Mouse (Mus musculus): ENCODE data around the gene Supt6. TPM values are rescaled to one million over a fixed set of nuclear protein-coding genes. Genes with fewer than 3 reads are reported as not detected.

Supt6 gene
- polyA plus RNA-seq, 1 experiment: 36.2 TPM

- H3K4me1 ChIP-seq (replicated peaks; ENCODE audit: control insufficient read depth, insufficient read depth, low read length): no peaks in the 10 kb centered on the region
- H3K4me3 ChIP-seq (ENCODE audit: control insufficient read depth, insufficient read depth, low read length): no peak overlapping the region
- WGBS: 97% methylated on average over 6 of the region's 6 CpGs
- H3K36me3 ChIP-seq (ENCODE audit: control insufficient read depth, insufficient read depth, low read length): peaks cover 92% of the 10 kb centered on the region
- H3K27ac ChIP-seq (ENCODE audit: control insufficient read depth, insufficient read depth, low read length): no peak overlapping the region
- TF ChIP-seq CTCF (IDR thresholded peaks at IDR 0.05; ENCODE audit: borderline replicate concordance, control insufficient read depth, extremely low read depth, insufficient read depth, low read length, poor library complexity): no peak
- TF ChIP-seq POLR2A (IDR thresholded peaks at IDR 0.05; ENCODE audit: control insufficient read depth, extremely low read depth, insufficient read depth, low read length, poor library complexity): no peak
- no peak for DNase-seq
- no peaks in the 10 kb centered on the region for H3K27me3 ChIP-seq (ENCODE audit: control insufficient read depth, insufficient read depth, low read length)
Measured at GRCm38 (mm10) chr11:78209886-78210285, 35.9 kb downstream of the Supt6 start.

DNA sequence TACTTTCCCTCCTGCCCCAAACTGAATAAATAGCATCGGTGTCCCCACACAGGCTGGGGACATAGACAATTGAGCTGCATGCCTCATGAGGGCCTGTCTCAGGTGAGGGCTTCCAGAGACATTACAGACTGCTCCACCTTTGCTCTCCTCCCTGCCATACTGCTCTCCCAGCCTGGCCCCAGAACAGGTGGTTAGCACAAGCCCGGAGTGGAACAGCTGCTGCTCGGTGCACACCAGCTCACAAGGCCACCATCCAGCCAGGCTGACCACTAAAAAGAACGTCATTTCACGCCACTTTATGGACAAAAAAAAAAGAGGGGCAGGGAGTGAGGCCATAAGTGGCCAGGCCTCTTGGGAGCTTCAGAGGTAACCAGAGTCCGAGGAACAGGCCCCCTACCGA lies 38.6 kb downstream of the Supt6 start:
- Histone ChIP-seq H3K27ac (ENCODE audit: control insufficient read depth, insufficient read depth, low read length) (no peak overlapping the region), H3K27me3 (ENCODE audit: control insufficient read depth, insufficient read depth, low read length) (no peaks in the 10 kb centered on the region), H3K4me3 (ENCODE audit: control insufficient read depth, insufficient read depth, low read length) (no peak overlapping the region), H3K36me3 (ENCODE audit: control insufficient read depth, insufficient read depth, low read length) (peaks cover 70% of the 10 kb centered on the region), H3K4me1 (replicated peaks; ENCODE audit: control insufficient read depth, insufficient read depth, low read length) (no peaks in the 10 kb centered on the region)
- WGBS: 96% methylated on average over 7 of the region's 7 CpGs
- TF ChIP-seq POLR2A (IDR thresholded peaks at IDR 0.05; ENCODE audit: control insufficient read depth, extremely low read depth, insufficient read depth, low read length, poor library complexity): no peak
- TF ChIP-seq CTCF (IDR thresholded peaks at IDR 0.05; ENCODE audit: borderline replicate concordance, control insufficient read depth, extremely low read depth, insufficient read depth, low read length, poor library complexity): no peak
- DNase-seq: no peak

GRCm38 (mm10) chr11:78205361-78206206 lies 40.2 kb downstream of the Supt6 start:
- Histone ChIP-seq H3K27ac (ENCODE audit: control insufficient read depth, insufficient read depth, low read length) (no peak overlapping the region), H3K36me3 (ENCODE audit: control insufficient read depth, insufficient read depth, low read length) (peaks cover 54% of the 10 kb centered on the region), H3K4me3 (ENCODE audit: control insufficient read depth, insufficient read depth, low read length) (no peak overlapping the region), H3K4me1 (replicated peaks; ENCODE audit: control insufficient read depth, insufficient read depth, low read length) (no peaks in the 10 kb centered on the region), H3K27me3 (ENCODE audit: control insufficient read depth, insufficient read depth, low read length) (no peaks in the 10 kb centered on the region)
- TF ChIP-seq POLR2A (IDR thresholded peaks at IDR 0.05; ENCODE audit: control insufficient read depth, extremely low read depth, insufficient read depth, low read length, poor library complexity): no peak
- TF ChIP-seq CTCF (IDR thresholded peaks at IDR 0.05; ENCODE audit: borderline replicate concordance, control insufficient read depth, extremely low read depth, insufficient read depth, low read length, poor library complexity): no peak
- whole genome bisulfite sequencing: 93% methylated on average over 13 of the region's 13 CpGs
- no peak for DNase-seq

DNA sequence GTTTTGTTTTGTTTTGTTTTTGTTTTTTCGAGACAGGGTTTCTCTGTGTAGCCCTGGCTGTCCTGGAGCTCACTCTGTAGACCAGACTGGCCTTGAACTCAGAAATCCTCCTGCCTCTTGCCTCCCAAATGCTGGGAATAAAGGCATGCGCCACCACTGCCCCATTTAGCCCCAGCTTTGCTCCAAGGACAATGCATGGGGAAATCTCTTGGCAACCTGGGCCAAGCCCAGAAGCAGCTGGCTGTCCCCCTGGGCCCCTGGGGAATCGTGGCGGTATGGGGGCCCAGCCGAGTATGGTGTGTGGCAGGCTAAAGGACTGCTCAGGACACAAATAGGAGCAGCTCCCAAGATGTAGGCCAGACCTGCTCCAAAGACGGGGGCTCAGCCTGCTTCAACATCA lies 41.5 kb downstream of the Supt6 start:
- no peak for TF ChIP-seq CTCF (IDR thresholded peaks at IDR 0.05; ENCODE audit: borderline replicate concordance, control insufficient read depth, extremely low read depth, insufficient read depth, low read length, poor library complexity)
- TF ChIP-seq POLR2A (IDR thresholded peaks at IDR 0.05; ENCODE audit: control insufficient read depth, extremely low read depth, insufficient read depth, low read length, poor library complexity): no peak
- Histone ChIP-seq H3K27me3 (ENCODE audit: control insufficient read depth, insufficient read depth, low read length) (no peaks in the 10 kb centered on the region), H3K27ac (ENCODE audit: control insufficient read depth, insufficient read depth, low read length) (no peak overlapping the region), H3K4me3 (ENCODE audit: control insufficient read depth, insufficient read depth, low read length) (no peak overlapping the region), H3K4me1 (replicated peaks; ENCODE audit: control insufficient read depth, insufficient read depth, low read length) (no peaks in the 10 kb centered on the region), H3K36me3 (ENCODE audit: control insufficient read depth, insufficient read depth, low read length) (peaks cover 41% of the 10 kb centered on the region)
- DNase-seq: no peak
- WGBS: 96% methylated on average over 6 of the region's 6 CpGs

DNA sequence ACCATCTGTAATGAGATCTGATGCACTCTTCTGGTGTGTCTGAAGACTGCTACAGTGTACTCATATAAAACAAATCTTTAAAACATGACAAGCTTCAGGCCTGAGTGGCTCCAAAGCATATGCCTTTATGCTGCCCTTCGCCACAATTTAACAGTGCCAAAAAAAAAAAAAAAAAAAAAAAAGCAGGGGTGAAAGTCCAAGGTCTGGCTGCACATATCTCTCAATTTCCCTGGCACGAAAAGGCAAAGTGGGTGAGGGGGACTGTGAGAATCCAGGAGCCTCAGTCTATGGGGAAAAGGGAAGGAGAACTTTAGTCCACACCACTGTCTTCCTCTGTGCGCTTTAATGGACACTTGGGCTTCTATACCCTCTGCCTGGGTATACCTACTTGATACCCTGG lies 43.4 kb downstream of the Supt6 start:
- DNase-seq: no peak
- Histone ChIP-seq H3K27me3 (ENCODE audit: control insufficient read depth, insufficient read depth, low read length) (no peaks in the 10 kb centered on the region), H3K27ac (ENCODE audit: control insufficient read depth, insufficient read depth, low read length) (no peak overlapping the region), H3K4me1 (replicated peaks; ENCODE audit: control insufficient read depth, insufficient read depth, low read length) (no peaks in the 10 kb centered on the region), H3K4me3 (ENCODE audit: control insufficient read depth, insufficient read depth, low read length) (no peak overlapping the region), H3K36me3 (ENCODE audit: control insufficient read depth, insufficient read depth, low read length) (peaks cover 22% of the 10 kb centered on the region)
- WGBS: 96% methylated on average over 3 of the region's 3 CpGs
- TF ChIP-seq POLR2A (IDR thresholded peaks at IDR 0.05; ENCODE audit: control insufficient read depth, extremely low read depth, insufficient read depth, low read length, poor library complexity) (no peak), CTCF (IDR thresholded peaks at IDR 0.05; ENCODE audit: borderline replicate concordance, control insufficient read depth, extremely low read depth, insufficient read depth, low read length, poor library complexity) (no peak)

DNA sequence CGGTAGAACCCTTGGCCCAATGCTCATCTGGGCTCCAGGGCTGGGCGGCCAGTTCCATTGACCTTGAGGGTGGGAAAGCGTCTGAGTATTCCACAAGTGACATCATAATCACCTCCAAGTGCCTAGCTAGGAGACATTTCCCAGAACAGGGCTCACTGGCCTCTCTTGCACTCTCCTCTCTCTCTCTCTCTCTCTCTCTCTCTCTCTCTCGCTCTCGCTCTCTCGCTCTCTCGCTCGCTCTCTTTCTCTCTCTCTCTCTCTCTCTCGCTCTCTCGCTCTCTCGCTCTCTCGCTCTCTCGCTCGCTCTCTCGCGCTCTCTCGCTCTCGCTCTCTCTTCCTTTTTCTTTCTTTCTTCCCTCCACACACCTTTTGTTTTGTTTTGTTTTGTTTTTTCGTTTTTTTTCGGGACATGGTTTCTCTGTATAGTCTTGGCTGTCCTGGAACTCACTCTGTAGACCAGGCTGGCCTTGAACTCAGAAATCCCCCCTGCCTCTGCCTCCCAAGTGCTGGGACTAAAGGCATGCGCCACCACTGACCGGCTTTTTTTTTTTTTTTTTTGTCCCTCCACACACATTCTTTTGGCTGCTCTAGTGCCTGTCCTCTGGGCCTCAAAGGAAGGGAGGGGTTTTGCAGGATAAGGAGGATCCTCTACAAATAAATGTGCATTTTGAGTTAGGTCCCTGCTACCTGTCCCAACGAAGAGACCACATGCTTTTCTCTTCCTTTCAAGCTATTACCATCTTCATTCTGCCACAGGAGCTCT lies 50.5 kb downstream of the Supt6 start:
- no peaks in the 10 kb centered on the region; the same call in 1 of the 2 replicates for H3K27me3 ChIP-seq (ENCODE audit: control insufficient read depth, insufficient read depth, low read length)
- H3K4me3 ChIP-seq (ENCODE audit: control insufficient read depth, insufficient read depth, low read length): peak overlapping the region; percentile 53
- no peaks in the 10 kb centered on the region for H3K36me3 ChIP-seq (ENCODE audit: control insufficient read depth, insufficient read depth, low read length)
- peaks cover 10% of the 10 kb centered on the region for H3K4me1 ChIP-seq (replicated peaks; ENCODE audit: control insufficient read depth, insufficient read depth, low read length)
- no peak overlapping the region for H3K27ac ChIP-seq (ENCODE audit: control insufficient read depth, insufficient read depth, low read length)
- no peak for TF ChIP-seq POLR2A (IDR thresholded peaks at IDR 0.05; ENCODE audit: control insufficient read depth, extremely low read depth, insufficient read depth, low read length, poor library complexity)
- no peak for TF ChIP-seq CTCF (IDR thresholded peaks at IDR 0.05; ENCODE audit: borderline replicate concordance, control insufficient read depth, extremely low read depth, insufficient read depth, low read length, poor library complexity)
- 73% methylated on average over 23 of the region's 23 CpGs for WGBS
- no peak for DNase-seq
